In genomic region chr13:109902460-109902854, GRCm38 (mm10) we compare ENCODE assay signal across 8 mouse cellular contexts.
DNase-seq lines count a peak whose midpoint lies in the region; ATAC-seq and TF ChIP-seq lines count a peak whose summit lies in the region.
"Not testable (repeated sequence)": the region's sequence is repeated elsewhere in the genome, so short reads cannot be mapped to it uniquely, and the experiment has no call there.

No protein-coding gene starts in this region.

- ATAC-seq in CD4-positive, CD25-positive, alpha-beta regulatory T cell, adult 4 months, result peak; percentile 61
- peak; percentile 77 for ATAC-seq in heart, embryonic 16.5 days (replicated peaks; ENCODE audit: extremely low read depth, insufficient read depth, low FRiP score)
- ATAC-seq in liver, embryonic 15.5 days (ENCODE audit: insufficient read depth), result peak; percentile 44

- TF ChIP-seq POLR2A in brain, embryonic 14.5 days (IDR thresholded peaks at IDR 0.05; ENCODE audit: borderline replicate concordance, extremely low read depth, insufficient read depth, insufficient read length, poor library complexity, severe bottlenecking), result not testable (repeated sequence)

- not testable (repeated sequence) for H3K9me3 ChIP-seq in erythroblast, embryonic 14.5 days (ENCODE audit: control insufficient read depth, low read length); heart, embryonic 16.5 days (replicated peaks; ENCODE audit: control insufficient read depth, low read length); liver, embryonic 15.5 days (replicated peaks)

- H3K27ac ChIP-seq in heart, embryonic 16.5 days (ENCODE audit: low read length), result peak overlapping the region; percentile 72
- not testable (repeated sequence) for H3K27ac ChIP-seq in liver, embryonic 15.5 days (replicated peaks)

- WGBS in heart, embryonic 16.5 days, result 0% methylated on average over 28 of the region's 28 CpGs
- under 1% methylated on average over 27 of the region's 28 CpGs for WGBS in liver, embryonic 15.5 days (ENCODE audit: insufficient replicate concordance)

- peak; percentile 81 for DNase-seq in brain, embryonic 14.5 days (ENCODE audit: low read depth)
- DNase-seq in kidney, postnatal 14 days, result peak; percentile 47
- DNase-seq in natural killer cell, adult 2 months (ENCODE audit: low spot score in 2 of 2), result peak; percentile 50 to 67
- peak; percentile 66 for DNase-seq in splenic B cell, adult 2 months (ENCODE audit: low read depth, low spot score)

- peak overlapping the region; percentile 89 for H3K4me2 ChIP-seq in heart, embryonic 16.5 days (ENCODE audit: low read depth, low read length)
- H3K4me2 ChIP-seq in liver, embryonic 15.5 days, result peak overlapping the region; percentile 84

- H3K9ac ChIP-seq in heart, embryonic 16.5 days (ENCODE audit: low read length), result peak overlapping the region; percentile 93
- peak overlapping the region; percentile 32; the same call in 1 of the 2 replicates for H3K9ac ChIP-seq in liver, embryonic 15.5 days

- not testable (repeated sequence) for H3K36me3 ChIP-seq in erythroblast, embryonic 14.5 days (ENCODE audit: control insufficient read depth); heart, embryonic 16.5 days (ENCODE audit: control insufficient read depth, insufficient read depth); liver, embryonic 15.5 days (replicated peaks); splenic B cell, adult 2 months (ENCODE audit: control insufficient read depth, insufficient read depth, low read length, poor library complexity, severe bottlenecking)

- H3K27me3 ChIP-seq in erythroblast, embryonic 14.5 days (ENCODE audit: control insufficient read depth), result peaks cover 33% of the 10 kb centered on the region
- not testable (repeated sequence) for H3K27me3 ChIP-seq in heart, embryonic 16.5 days (ENCODE audit: control insufficient read depth, insufficient read depth, low read length); splenic B cell, adult 2 months (ENCODE audit: control insufficient read depth, insufficient read depth, low read length, poor library complexity, severe bottlenecking)
- peaks cover 31% of the 10 kb centered on the region for H3K27me3 ChIP-seq in liver, embryonic 15.5 days

- TF ChIP-seq CTCF in brain, embryonic 14.5 days (IDR thresholded peaks at IDR 0.05; ENCODE audit: borderline replicate concordance, extremely low read depth, insufficient read depth, insufficient read length), result not testable (repeated sequence)

- H3K4me1 ChIP-seq in erythroblast, embryonic 14.5 days (ENCODE audit: control insufficient read depth), result peaks cover 18% of the 10 kb centered on the region
- H3K4me1 ChIP-seq in heart, embryonic 16.5 days (ENCODE audit: control insufficient read depth, insufficient read depth, low read length), result peaks cover 23% of the 10 kb centered on the region
- H3K4me1 ChIP-seq in liver, embryonic 15.5 days (replicated peaks), result peaks cover 46% of the 10 kb centered on the region

- peak overlapping the region; percentile 59 for H3K4me3 ChIP-seq in erythroblast, embryonic 14.5 days (replicated peaks)
- H3K4me3 ChIP-seq in heart, embryonic 16.5 days (ENCODE audit: low read length), result peak overlapping the region; percentile 72
- H3K4me3 ChIP-seq in liver, embryonic 15.5 days (replicated peaks), result peak overlapping the region; percentile 63
